In genomic region chr14:45445445-45445844, GRCm38 (mm10) we compare ENCODE assay signal across 11 mouse cellular contexts. TPM values are rescaled to one million over a fixed set of nuclear protein-coding genes. Genes with fewer than 3 reads are reported as not detected.
DNase-seq lines count a peak whose midpoint lies in the region; ATAC-seq and TF ChIP-seq lines count a peak whose summit lies in the region.
"Had no signal": no experiment of that assay in that cellular context is flagged by ENCODE, and none has a peak within 500 bp of the region (broad histone marks: within the 10 kb centered on the region; RNA-seq: fewer than 3 reads in every experiment).

No protein-coding gene starts in this region.

- WGBS in hindbrain, embryonic 12.5 days = 57% methylated on average over 12 of the region's 12 CpGs

- peak; percentile 49 for DNase-seq in gastrocnemius, adult 2 months
- no peak for DNase-seq in gastrocnemius, postnatal 10 days
- no peak for DNase-seq in testis, postnatal 10 days (ENCODE audit: low spot score)
- peak; percentile 34 to 53 for DNase-seq in heart, postnatal 14 days
- DNase-seq in layer of hippocampus, postnatal 10 days (ENCODE audit: low spot score in 2 of 2) = no peak
- DNase-seq: cerebellum, adult 11 months; kidney, adult 8-10 months had no signal

- no peaks in the 10 kb centered on the region for H3K36me3 ChIP-seq in testis, adult 2 months (ENCODE audit: control insufficient read depth, insufficient read depth, low read length)
- H3K36me3 ChIP-seq in hindbrain, embryonic 12.5 days = no peaks in the 10 kb centered on the region

- H3K27me3 ChIP-seq in testis, adult 2 months (ENCODE audit: control insufficient read depth, insufficient read depth, low read length) = no peaks in the 10 kb centered on the region
- H3K27me3 ChIP-seq in hindbrain, embryonic 12.5 days = no peaks in the 10 kb centered on the region

- no peak overlapping the region for H3K4me2 ChIP-seq in hindbrain, embryonic 12.5 days (replicated peaks)

- no peak overlapping the region for H3K9ac ChIP-seq in hindbrain, embryonic 12.5 days

- TF ChIP-seq POLR2A in testis, adult 2 months (IDR thresholded peaks at IDR 0.05; ENCODE audit: control insufficient read depth, low read depth, low read length) = no peak

- H3K9me3 ChIP-seq in hindbrain, embryonic 12.5 days (replicated peaks) = no peaks in the 10 kb centered on the region

- intact Hi-C loops in gastrocnemius, adult 2 months (cut with DNase I) = no loop called here
- intact Hi-C loops in heart, postnatal 14 days (cut with DNase I) = no loop called here

- TF ChIP-seq CTCF in gastrocnemius, adult 2 months (IDR thresholded peaks at IDR 0.05) = no peak
- TF ChIP-seq CTCF in testis, adult 2 months (IDR thresholded peaks at IDR 0.05; ENCODE audit: control insufficient read depth, insufficient read depth, insufficient replicate concordance, low read depth, low read length) = no peak

- H3K27ac ChIP-seq in gastrocnemius, adult 2 months = peak overlapping the region; percentile 46; the same call in 1 of the 2 replicates
- no peak overlapping the region for H3K27ac ChIP-seq in testis, adult 2 months (ENCODE audit: control insufficient read depth, insufficient read depth, low read depth, low read length)
- H3K27ac ChIP-seq in hindbrain, embryonic 12.5 days = no peak overlapping the region

- H3K4me3 ChIP-seq in gastrocnemius, adult 2 months = no peak overlapping the region
- peak overlapping the region; percentile 81 for H3K4me3 ChIP-seq in testis, adult 2 months (ENCODE audit: control insufficient read depth, low read depth, low read length)
- no peak overlapping the region for H3K4me3 ChIP-seq in hindbrain, embryonic 12.5 days

- no peak for ATAC-seq in inflammation-experienced regulatory T-cells, adult 6 months
- no peak for ATAC-seq in hindbrain, embryonic 12.5 days (ENCODE audit: low FRiP score)
- ATAC-seq: activated CD4-positive, CD25-positive, alpha-beta regulatory T cell, adult 4 months had no signal

- H3K4me1 ChIP-seq in testis, adult 2 months (ENCODE audit: control insufficient read depth, insufficient read depth, low read length) = peaks cover 11% of the 10 kb centered on the region
- H3K4me1 ChIP-seq in hindbrain, embryonic 12.5 days = no peaks in the 10 kb centered on the region

RNA-seq across cellular contexts. Expression of gene Gnpnat1, which starts 40.7 kb away (rescaled TPM):
- 10 to 100 TPM in 1 of 2 experiments, 1 to 10 TPM in 1; 6.0 to 10.9 TPM for total RNA-seq in gastrocnemius, adult 2 months (2021)
- total RNA-seq in gastrocnemius, postnatal 10 days (2021) = 10 to 100 TPM; 11.5 to 14.8 TPM
- polyA plus RNA-seq in testis, adult 2 months (2012; rRNA removed) = 3.5 TPM in 2 replicates
- total RNA-seq in heart, postnatal 14 days (2021) = 10 to 100 TPM; 10.2 to 11.9 TPM
- 10 to 100 TPM; 64.5 to 76.8 (median 67.6) TPM for polyA plus RNA-seq in inflammation-experienced regulatory T-cells, adult 6 months (2017; shearing (Covaris generic))
- 36.5 and 39.1 TPM in 2 replicates for polyA plus RNA-seq in hindbrain, embryonic 12.5 days (2016; fragmentation: Nextera tagmentation; extraction: Ambion mirVana)
- total RNA-seq in layer of hippocampus, postnatal 10 days (2021) = 10 to 100 TPM; 14.9 to 15.9 TPM

Comparison
In these comparisons a context has a peak if more than half of its experiments do, and no peak if none do; other contexts are left out.
1. DNase-seq: peak in gastrocnemius, adult 2 months (single experiment) and heart, postnatal 14 days (2 of 2); none in gastrocnemius, postnatal 10 days (single experiment), testis, postnatal 10 days (single experiment) and layer of hippocampus, postnatal 10 days (0 of 2).